Mouse (Mus musculus) granulocyte monocyte progenitor cell, adult 5-6 weeks (primary cell): Measurements from ENCODE around the gene Scn1a. TPM values are rescaled to one million over a fixed set of nuclear protein-coding genes. Genes with fewer than 3 reads are reported as not detected.

Source experiments
- ATAC-seq: replicated peaks from 2 replicates; pipeline ENCODE4 v1.8.0; 2016; ENCODE audit warnings: mild to moderate bottlenecking, moderate TSS enrichment, inconsistent platforms; ENCODE audit not compliant: poor library complexity, severe bottlenecking
- total RNA-seq, 2 experiments: library from RNA; stranded (forward) in 1 of 2; stranded (reverse) in 1 of 2; fragments of 200-712, 200-1000 nt in 1 of 2; fragments of >200 nt in 1 of 2; fragmentation: Nextera tagmentation in 1 of 2; gene quantifications; 2 replicates each; pipeline ENCODE4 v1.2.3; 2014 to 2017

Scn1a gene
- total RNA-seq, 2 experiments from 2014 or later, result not detected

- ATAC-seq, result peak; percentile 98
Observed at GRCm38 (mm10) chr2:66256220-66257131, 184.2 kb downstream of the Scn1a start, which contains the start of gene Ttc21b. Gene Ttc21b (minus strand): TSS chr2:66256617.

GRCm38 (mm10) chr2:66244013-66244412 lies 196.6 kb downstream of the Scn1a start:
- ATAC-seq, result no peak

- no peak for ATAC-seq
Observed at GRCm38 (mm10) chr2:66240334-66240733, 200.3 kb downstream of the Scn1a start.

GRCm38 (mm10) chr2:66238886-66239285 lies 201.8 kb downstream of the Scn1a start:
- ATAC-seq, result no peak

GRCm38 (mm10) chr2:66220954-66221353 lies 219.7 kb downstream of the Scn1a start:
- ATAC-seq, result no peak

Other genes starting within 250 kb of the Scn1a start
- 5.4 and 9.5 TPM in 2 replicates for gene Ttc21b, start 184.2 kb downstream of the Scn1a start, total RNA-seq (2014; fragmentation: Nextera tagmentation)
- gene Ttc21b, start 184.2 kb downstream of the Scn1a start, total RNA-seq (2017), result 7.1 and 7.6 TPM in 2 replicates
- gene Scn9a, start 194.1 kb upstream of the Scn1a start, total RNA-seq (2014; fragmentation: Nextera tagmentation), result not detected in 2 replicates
- not detected in 2 replicates for gene Scn9a, start 194.1 kb upstream of the Scn1a start, total RNA-seq (2017)